Mouse (Mus musculus) liver, postnatal 0 days (tissue): ENCODE measurements around the gene Gm26920. TPM values are rescaled to one million over a fixed set of nuclear protein-coding genes. Genes with fewer than 3 reads are reported as not detected.
A peak's percentile ranks its signal among the peaks of the same experiment; 100 is the strongest.

Experiments used
- ATAC-seq: fragments of 200-750 bp; cut with Nextera tagmentation; 2 replicates; pipeline ENCODE4 v1.8.0; 2017; ENCODE audit warnings: mild to moderate bottlenecking, moderate library complexity
- DNase-seq: peaks from one replicate; pipeline ENCODE4 v3.0.0-alpha.2; 2016
- H3K27ac ChIP-seq: fragments of 300-500 bp; sonication (generic); 2 replicates; pipeline ENCODE4 v1.5.1; 2014; ENCODE audit warnings: antibody characterized with exemption, moderate library complexity, mild to moderate bottlenecking, low read depth
- H3K27me3 ChIP-seq: fragments of 300-500 bp; sonication (generic); 2 replicates; pipeline ENCODE4 v1.6.1; 2014; ENCODE audit warnings: low read length, control low read depth, mixed read lengths; ENCODE audit not compliant: insufficient read depth
- H3K36me3 ChIP-seq: fragments of 300-500 bp; sonication (generic); replicated peaks from 2 replicates; pipeline ENCODE4 v1.6.1; 2014; ENCODE audit warnings: mild to moderate bottlenecking, control low read depth, low read length, moderate library complexity, mixed read lengths; ENCODE audit not compliant: insufficient read depth
- H3K4me1 ChIP-seq: fragments of 300-500 bp; sonication (generic); 2 replicates; pipeline ENCODE4 v1.6.1; 2014; ENCODE audit warnings: antibody characterized with exemption, mild to moderate bottlenecking, control low read depth; ENCODE audit not compliant: insufficient read depth
- H3K4me2 ChIP-seq: fragments of 300-500 bp; sonication (generic); 2 replicates; pipeline ENCODE4 v1.6.1; 2014; ENCODE audit warnings: low read depth, mild to moderate bottlenecking, low read length, moderate library complexity, mixed read lengths
- H3K4me3 ChIP-seq: fragments of 300-500 bp; sonication (generic); 2 replicates; pipeline ENCODE4 v1.5.1; 2014; ENCODE audit warnings: low read depth, low read length
- H3K9ac ChIP-seq: fragments of 300-500 bp; sonication (generic); replicated peaks from 2 replicates; pipeline ENCODE4 v1.6.1; 2014; ENCODE audit warnings: mild to moderate bottlenecking, moderate library complexity
- H3K9me3 ChIP-seq: fragments of 300-500 bp; sonication (generic); 2 replicates; pipeline ENCODE4 v1.6.1; 2016; ENCODE audit warnings: mild to moderate bottlenecking, control low read depth, low read length, mixed read lengths
- CTCF ChIP-seq: sonication (generic); IDR thresholded peaks from 2 replicates; pipeline ENCODE4 v1.5.1; 2016; ENCODE audit warnings: antibody characterized with exemption, low read depth
- EP300 ChIP-seq: IDR thresholded peaks from 2 replicates; pipeline ENCODE4 v1.6.1; 2016; ENCODE audit warnings: antibody characterized with exemption, low read depth, mild to moderate bottlenecking
- WGBS: fragments of 180-500 bp; shearing (Covaris S2); extraction: QIAGEN DNeasy Blood & Tissue Kit; methylation state at CpG from one replicate; pipeline ENCODE4 v1.1.7; 2014; ENCODE audit not compliant: insufficient replicate concordance; 5-methylcytosine and 5-hydroxymethylcytosine counted together
- polyA plus RNA-seq: library from polyadenylated mRNA; unstranded; fragments of >200 nt; fragmentation: Nextera tagmentation; extraction: Ambion mirVana; gene quantifications from 2 replicates; pipeline ENCODE4 v1.2.1, GENCODE M21; 2015

The Gm26920 gene
- polyA plus RNA-seq, 1 experiment from 2014 or later: not detected

- H3K36me3 ChIP-seq: no peaks in the 10 kb centered on the region
- 54% methylated on average over 9 of the region's 9 CpGs for WGBS
- DNase-seq: no peak
- no peak overlapping the region for H3K4me3 ChIP-seq
- no peaks in the 10 kb centered on the region for H3K27me3 ChIP-seq
- TF ChIP-seq EP300 (no peak), CTCF (no peak)
- no peak overlapping the region for H3K27ac ChIP-seq
- H3K4me1 ChIP-seq: no peaks in the 10 kb centered on the region
- H3K9me3 ChIP-seq: no peaks in the 10 kb centered on the region
- ATAC-seq: no peak
- H3K9ac ChIP-seq: no peak overlapping the region
- no peak overlapping the region for H3K4me2 ChIP-seq
Observed at GRCm38 (mm10) chr7:30044354-30044753, 45.9 kb downstream of the Gm26920 start.

GRCm38 (mm10) chr7:30034331-30034730 is 55.9 kb downstream of the Gm26920 start:
- Histone ChIP-seq H3K36me3 (no peaks in the 10 kb centered on the region; the same call in 1 of the 2 replicates), H3K4me1 (0 out of 2 replicates have a peak, but pooled peaks cover 4% of the 10 kb centered on the region), H3K4me2 (no peak overlapping the region), H3K27me3 (no peaks in the 10 kb centered on the region), H3K4me3 (no peak overlapping the region), H3K27ac (no peak overlapping the region), H3K9me3 (no peaks in the 10 kb centered on the region), H3K9ac (no peak overlapping the region)
- ATAC-seq (no peak), DNase-seq (no peak)
- TF ChIP-seq CTCF (no peak), EP300 (no peak)
- WGBS: 92% methylated on average over 12 of the region's 12 CpGs

GRCm38 (mm10) chr7:30031379-30031778 is 58.8 kb downstream of the Gm26920 start:
- no peak for DNase-seq
- H3K27me3 ChIP-seq: no peaks in the 10 kb centered on the region
- TF ChIP-seq CTCF: no peak
- TF ChIP-seq EP300: no peak
- H3K27ac ChIP-seq: no peak overlapping the region
- H3K9ac ChIP-seq: no peak overlapping the region
- H3K4me2 ChIP-seq: no peak overlapping the region
- H3K9me3 ChIP-seq: no peaks in the 10 kb centered on the region
- no peaks in the 10 kb centered on the region; the same call in 1 of the 2 replicates for H3K36me3 ChIP-seq
- H3K4me1 ChIP-seq: 0 out of 2 replicates have a peak, but pooled peaks cover 4% of the 10 kb centered on the region
- no peak overlapping the region for H3K4me3 ChIP-seq
- ATAC-seq: no peak
- 82% methylated on average over 3 of the region's 3 CpGs for WGBS

- Histone ChIP-seq H3K4me2 (no peak overlapping the region), H3K4me3 (no peak overlapping the region), H3K9me3 (no peaks in the 10 kb centered on the region), H3K4me1 (0 out of 2 replicates have a peak, but pooled peaks cover 4% of the 10 kb centered on the region), H3K27ac (no peak overlapping the region), H3K9ac (no peak overlapping the region; the same call in 1 of the 2 replicates), H3K36me3 (peaks cover 3% of the 10 kb centered on the region; the same call in 1 of the 2 replicates), H3K27me3 (no peaks in the 10 kb centered on the region)
- WGBS: 32% methylated on average over 6 of the region's 6 CpGs
- TF ChIP-seq CTCF (no peak), EP300 (no peak)
- DNase-seq (no peak), ATAC-seq (peak; percentile 64; the same call in 1 of the 2 replicates)
Observed at GRCm38 (mm10) chr7:30030677-30031076, 59.5 kb downstream of the Gm26920 start.

- ATAC-seq: no peak
- WGBS: 79% methylated on average over 3 of the region's 3 CpGs
Observed at GRCm38 (mm10) chr7:30028572-30028971, 61.6 kb downstream of the Gm26920 start.

GRCm38 (mm10) chr7:30027331-30027730 is 62.9 kb downstream of the Gm26920 start:
- no peak overlapping the region for H3K4me3 ChIP-seq
- no peak overlapping the region for H3K4me2 ChIP-seq
- WGBS: 63% methylated on average over 4 of the region's 4 CpGs
- H3K27me3 ChIP-seq: no peaks in the 10 kb centered on the region
- ATAC-seq: no peak
- no peaks in the 10 kb centered on the region for H3K9me3 ChIP-seq
- no peak for DNase-seq
- no peak overlapping the region for H3K27ac ChIP-seq
- 0 out of 2 replicates have a peak, but pooled peaks cover 4% of the 10 kb centered on the region for H3K4me1 ChIP-seq
- TF ChIP-seq CTCF (no peak), EP300 (no peak)
- H3K36me3 ChIP-seq: peaks cover 31% of the 10 kb centered on the region
- H3K9ac ChIP-seq: no peak overlapping the region

More at GRCm38 (mm10) chr7:30028572-30028971, 61.6 kb downstream of the Gm26920 start:
- no peak overlapping the region for H3K4me3 ChIP-seq
- H3K4me2 ChIP-seq: no peak overlapping the region
- H3K27ac ChIP-seq: no peak overlapping the region
- 0 out of 2 replicates have a peak, but pooled peaks cover 4% of the 10 kb centered on the region for H3K4me1 ChIP-seq
- H3K9me3 ChIP-seq: no peaks in the 10 kb centered on the region
- no peaks in the 10 kb centered on the region for H3K27me3 ChIP-seq
- peaks cover 19% of the 10 kb centered on the region for H3K36me3 ChIP-seq
- DNase-seq: no peak
- no peak overlapping the region for H3K9ac ChIP-seq
- no peak for TF ChIP-seq CTCF
- no peak for TF ChIP-seq EP300
